Mouse (Mus musculus): Measurements from ENCODE around the gene Pemt. TPM values are rescaled to one million over a fixed set of nuclear protein-coding genes. Genes with fewer than 3 reads are reported as not detected.
A peak's percentile ranks its signal among the peaks of the same experiment; 100 is the strongest.
"Not testable (repeated sequence)": the region's sequence is repeated elsewhere in the genome, so short reads cannot be mapped to it uniquely, and the experiment has no call there.

The Pemt gene
- total RNA-seq, 2 experiments from 2014 or later = 2.5 to 4.0 TPM

- intact Hi-C loops (cut with DNase I) = loop anchor here (5.0 kb wide), 1 partner anchor 59 kb away; no protein-coding TSS in a partner anchor
- peak in 1 of 2 experiments; percentile 25 for DNase-seq
Measured at GRCm38 (mm10) chr11:59961338-59961875, 84.9 kb downstream of the Pemt start.

- DNase-seq = peak in 1 of 2 experiments; percentile 22
Measured at GRCm38 (mm10) chr11:59960476-59961337, 85.6 kb downstream of the Pemt start.

GRCm38 (mm10) chr11:59959453-59959852 lies 86.8 kb downstream of the Pemt start:
- intact Hi-C loops (cut with DNase I) = no loop called here
- DNase-seq = no peak

More at GRCm38 (mm10) chr11:59960476-59961337, 85.6 kb downstream of the Pemt start:
- intact Hi-C loops (cut with DNase I) = loop anchor here (5.0 kb wide), 1 partner anchor 58 kb away; no protein-coding TSS in a partner anchor

- no peak for DNase-seq
- intact Hi-C loops (cut with DNase I) = no loop called here
Measured at GRCm38 (mm10) chr11:59956749-59957148, 89.5 kb downstream of the Pemt start.

GRCm38 (mm10) chr11:59952892-59953291 lies 93.4 kb downstream of the Pemt start:
- intact Hi-C loops (cut with DNase I) = no loop called here
- no peak for DNase-seq

- DNase-seq = no peak
- intact Hi-C loops (cut with DNase I) = loop anchor here (5.0 kb wide), 2 partner anchors 46 to 66 kb away; no protein-coding TSS in a partner anchor
Measured at GRCm38 (mm10) chr11:59948401-59948767, 97.9 kb downstream of the Pemt start.

- DNase-seq = peak; percentile 95 to 96
- intact Hi-C loops (cut with DNase I) = loop anchor here (5.0 kb wide), 2 partner anchors 46 to 66 kb away; no protein-coding TSS in a partner anchor
Measured at GRCm38 (mm10) chr11:59947752-59948400, 98.4 kb downstream of the Pemt start, which contains the start of gene Med9. Gene Med9, plus strand, starts transcription at chr11:59948206.

DNA sequence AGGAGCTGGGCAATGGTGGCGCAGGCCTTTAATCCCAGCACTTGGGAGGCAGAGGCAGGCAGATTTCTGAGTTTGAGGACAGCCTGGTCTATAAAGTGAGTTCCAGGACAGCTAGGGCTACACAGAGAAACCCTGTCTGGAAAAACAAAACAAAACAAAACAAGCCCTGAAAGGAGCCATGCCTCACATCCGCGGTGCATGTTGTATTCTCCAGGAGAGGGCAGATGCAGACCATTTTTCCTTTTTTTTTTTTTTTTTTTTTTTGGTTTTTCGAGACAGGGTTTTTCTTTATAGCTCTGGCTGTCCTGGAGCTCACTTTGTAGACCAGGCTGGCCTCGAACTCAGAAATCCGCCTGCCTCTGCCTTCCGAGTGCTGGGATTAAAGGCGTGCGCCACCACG lies 101.4 kb downstream of the Pemt start:
- intact Hi-C loops (cut with DNase I) = loop anchor here (5.0 kb wide), 2 partner anchors 43 to 63 kb away; no protein-coding TSS in a partner anchor

GRCm38 (mm10) chr11:59941391-59941790 lies 104.9 kb downstream of the Pemt start:
- intact Hi-C loops (cut with DNase I) = no loop called here
- no peak for DNase-seq

More for the DNA sequence above, 101.4 kb downstream of the Pemt start:
- DNase-seq = not testable (repeated sequence)

- intact Hi-C loops (cut with DNase I) = no loop called here
- no peak for DNase-seq
Measured at GRCm38 (mm10) chr11:59940645-59941044, 105.6 kb downstream of the Pemt start.

DNA sequence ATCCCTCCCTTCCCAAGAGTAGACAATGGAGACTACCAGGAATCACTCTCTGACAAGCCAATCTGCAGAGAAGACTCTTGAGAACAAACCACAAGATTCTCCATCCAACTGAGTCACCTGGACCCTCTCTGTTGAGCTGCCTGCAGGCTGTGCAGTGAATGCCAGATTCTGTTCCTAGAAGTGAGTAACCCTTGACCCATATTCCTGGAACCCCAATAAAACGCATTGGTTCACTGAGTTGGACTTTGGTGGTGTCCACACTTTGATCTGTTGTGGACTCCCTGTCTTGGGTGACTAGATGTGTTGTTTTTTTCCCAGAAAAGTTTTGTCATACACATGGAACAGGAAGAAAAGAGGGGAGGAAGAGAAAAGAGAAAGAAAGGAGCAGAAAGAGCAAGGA lies 106.5 kb downstream of the Pemt start:
- DNase-seq = no peak
- intact Hi-C loops (cut with DNase I) = no loop called here

GRCm38 (mm10) chr11:59937615-59938014 lies 108.7 kb downstream of the Pemt start:
- no peak for DNase-seq
- intact Hi-C loops (cut with DNase I) = no loop called here

DNA sequence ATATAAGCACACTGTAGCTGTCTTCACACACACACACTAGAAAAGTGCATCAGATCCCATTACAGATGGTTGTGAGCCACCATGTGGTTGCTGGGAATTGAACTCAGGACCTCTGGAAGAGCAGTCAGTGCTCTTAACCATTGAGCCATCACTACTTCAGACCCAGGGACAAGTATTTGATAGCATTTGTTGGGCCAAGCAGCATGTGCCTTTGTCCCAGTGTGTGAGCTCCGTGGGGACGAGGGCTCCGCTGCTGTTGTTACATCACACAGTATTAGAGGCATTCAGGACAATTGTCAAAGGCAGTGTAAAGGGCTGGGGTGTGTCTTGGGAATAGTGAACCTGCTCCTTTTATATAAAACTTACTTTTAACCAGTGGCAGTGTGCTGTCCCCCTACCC lies 109.3 kb downstream of the Pemt start:
- no peak for DNase-seq
- intact Hi-C loops (cut with DNase I) = no loop called here

GRCm38 (mm10) chr11:59933943-59934342 lies 112.3 kb downstream of the Pemt start:
- no peak for DNase-seq
- intact Hi-C loops (cut with DNase I) = no loop called here

GRCm38 (mm10) chr11:59932560-59933337 lies 113.5 kb downstream of the Pemt start:
- intact Hi-C loops (cut with DNase I) = no loop called here
- no peak for DNase-seq

DNA sequence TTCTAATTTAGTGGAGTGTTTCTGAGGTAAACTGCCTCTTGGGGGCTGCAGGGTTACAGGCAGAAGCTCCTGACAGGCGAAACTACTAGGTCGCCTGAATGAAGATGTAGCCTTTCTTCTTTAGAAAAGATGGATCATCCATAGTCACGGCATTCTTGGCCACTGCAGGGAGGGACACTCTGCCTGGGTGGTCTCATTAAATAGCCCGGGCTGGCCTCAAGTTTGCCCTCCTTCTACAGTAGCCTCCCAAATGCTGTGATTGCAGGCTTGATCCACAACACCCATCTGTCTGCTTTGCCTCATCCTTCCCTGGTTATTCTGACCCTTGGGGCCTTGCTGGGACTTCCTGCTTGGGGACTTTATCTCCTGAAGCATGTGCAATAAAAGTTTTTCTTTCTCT lies 116.3 kb downstream of the Pemt start:
- DNase-seq = no peak
- intact Hi-C loops (cut with DNase I) = no loop called here

GRCm38 (mm10) chr11:59921265-59921664 lies 125.0 kb downstream of the Pemt start:
- DNase-seq = no peak
- intact Hi-C loops (cut with DNase I) = loop anchor here (2.0 kb wide), 1 partner anchor 36 kb away; no protein-coding TSS in a partner anchor

All from heart, postnatal 36 days (tissue).